Mouse (Mus musculus): ENCODE data around the gene Stat5b.
"Not testable (repeated sequence)": the region's sequence is repeated elsewhere in the genome, so short reads cannot be mapped to it uniquely, and the experiment has no call there.

The Stat5b gene

DNA sequence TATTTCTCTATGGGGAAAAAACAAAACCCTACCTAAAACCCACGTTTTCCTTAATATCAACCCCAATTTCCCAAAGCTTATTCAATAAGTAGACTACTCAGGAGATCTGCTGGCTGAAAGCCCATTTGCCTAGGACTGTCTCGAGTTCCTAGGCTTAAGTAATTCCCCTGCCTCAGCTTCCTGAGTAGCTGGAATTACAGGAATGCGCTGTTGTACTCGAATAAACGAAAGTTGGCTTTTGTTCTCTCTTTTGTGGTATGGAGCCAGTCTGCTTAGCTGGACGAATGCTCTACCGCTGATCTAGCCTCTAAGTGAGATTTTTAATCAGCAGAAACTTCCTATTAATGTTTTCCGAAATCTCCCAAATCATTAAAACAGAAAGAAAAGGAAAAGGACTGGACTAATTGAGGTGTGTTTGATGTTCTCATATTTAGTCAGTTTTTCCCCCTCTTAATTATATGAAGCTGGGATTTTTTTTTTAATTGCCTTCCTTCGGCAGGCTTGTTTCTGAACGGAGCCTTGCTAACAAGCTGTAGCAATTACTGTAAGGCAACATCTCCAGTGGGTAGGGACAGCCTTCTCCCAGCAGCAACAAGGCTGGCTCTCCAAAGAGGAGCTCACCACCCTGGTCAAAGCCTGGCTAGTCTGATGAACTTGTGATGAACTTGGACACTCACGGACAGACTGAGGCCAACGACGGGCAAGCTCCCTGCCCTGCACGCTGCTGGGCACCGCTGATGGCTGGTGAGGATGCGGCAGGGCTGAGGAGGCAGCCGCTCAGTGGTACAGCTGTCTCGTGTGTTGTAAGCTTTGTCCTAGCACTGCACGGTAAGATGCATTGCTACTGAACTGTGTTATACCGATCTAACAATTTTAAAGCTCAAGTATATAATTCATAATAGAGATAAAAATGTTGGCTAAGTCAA lies 43.9 kb downstream of the Stat5b start:
- DNase-seq, result no peak

DNA sequence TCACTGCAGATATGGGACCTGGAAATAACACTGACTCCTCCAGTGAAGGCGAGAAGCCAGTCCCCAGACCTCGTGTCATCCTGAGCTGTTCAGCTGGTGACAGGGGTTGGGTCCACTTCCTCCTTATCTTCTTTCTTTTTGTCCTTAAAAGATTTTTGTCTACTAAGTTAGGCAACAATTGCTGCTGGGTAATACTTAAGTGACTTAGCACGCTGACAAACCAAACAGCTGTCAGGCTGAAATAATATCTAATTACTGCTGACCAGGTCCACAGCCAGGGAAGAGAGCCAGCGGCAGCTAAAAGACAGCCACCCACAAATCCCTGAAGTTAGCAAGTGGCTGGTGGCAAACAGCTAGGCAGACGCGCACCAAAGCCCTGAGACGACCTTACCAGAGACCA lies 45.0 kb downstream of the Stat5b start:
- no peak for DNase-seq

DNA sequence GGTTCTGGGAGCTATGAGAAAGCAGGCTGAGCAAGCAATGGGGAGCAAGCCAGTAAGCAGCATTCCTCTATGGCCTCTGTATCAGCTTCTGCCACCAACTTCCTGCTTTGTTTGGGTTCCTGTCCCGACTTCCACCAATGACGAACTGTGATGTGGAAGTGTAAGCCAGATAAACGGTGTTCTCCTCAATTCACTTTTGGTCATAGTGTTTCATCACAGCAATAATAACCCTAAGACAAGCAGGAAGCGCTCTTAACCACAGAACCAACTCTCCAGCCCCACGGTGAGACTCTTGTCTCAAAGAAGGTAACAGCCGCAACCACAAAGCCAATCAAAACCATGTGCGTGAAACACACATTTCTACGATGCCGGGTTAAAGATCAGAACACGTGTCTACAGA lies 46.1 kb downstream of the Stat5b start:
- no peak for DNase-seq

DNA sequence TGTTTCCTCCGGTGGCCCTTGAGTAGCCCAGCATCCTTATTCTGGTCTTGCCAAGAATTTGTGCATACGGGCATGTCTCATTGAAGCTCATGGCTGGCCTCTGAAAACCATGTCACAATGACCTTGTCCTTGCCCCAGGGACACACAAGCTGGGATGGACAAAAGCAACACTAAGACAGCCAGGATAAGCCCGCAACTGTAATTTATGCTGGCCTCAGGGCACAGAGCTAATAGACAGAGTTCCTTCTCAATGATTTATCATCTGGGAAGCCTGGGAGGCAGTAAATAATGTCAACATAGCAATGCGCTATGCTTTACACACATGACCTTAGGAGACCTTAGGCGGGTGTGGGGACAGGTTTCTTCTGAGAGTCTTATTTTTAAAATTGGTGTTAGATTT lies 51.1 kb downstream of the Stat5b start:
- no peak for DNase-seq

DNA sequence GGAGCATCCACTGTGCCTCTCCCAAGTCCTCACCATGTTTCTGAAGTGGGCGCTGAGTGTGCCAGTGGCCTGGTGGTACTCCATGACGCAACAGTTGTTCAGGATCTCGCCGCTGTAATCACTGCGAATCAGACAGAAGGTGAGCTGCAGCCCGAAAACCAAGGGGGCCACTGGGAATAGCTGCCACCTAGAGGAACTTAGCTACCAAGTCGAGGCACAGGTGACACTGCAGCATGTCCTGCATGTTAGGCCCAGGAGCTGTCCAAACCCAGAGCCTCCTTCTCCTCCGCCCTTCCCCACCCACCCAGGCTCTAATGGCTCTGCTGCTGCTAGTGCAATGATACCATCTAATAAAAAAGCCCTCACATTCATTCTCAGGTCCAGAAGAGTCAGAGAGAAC lies 53.9 kb downstream of the Stat5b start:
- no peak for DNase-seq

DNA sequence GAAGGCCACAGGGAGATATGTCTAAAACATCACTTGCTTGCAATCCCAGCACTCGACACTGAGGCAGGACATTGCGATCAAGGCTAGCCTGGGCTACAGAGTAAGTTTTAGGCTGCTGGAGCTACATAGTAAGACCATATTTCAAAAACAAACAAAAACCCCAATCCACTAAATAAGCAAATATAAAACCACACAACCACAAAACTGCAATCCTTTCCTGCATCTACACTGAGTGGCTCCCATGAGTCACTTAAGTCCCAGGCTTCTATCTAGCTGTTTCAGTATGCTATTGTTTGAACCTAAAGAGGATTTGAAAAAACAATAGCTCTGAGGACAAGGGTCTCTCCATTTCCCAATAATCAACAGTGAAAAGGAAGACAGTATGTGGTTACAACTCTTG lies 55.1 kb downstream of the Stat5b start:
- DNase-seq, result no peak

DNA sequence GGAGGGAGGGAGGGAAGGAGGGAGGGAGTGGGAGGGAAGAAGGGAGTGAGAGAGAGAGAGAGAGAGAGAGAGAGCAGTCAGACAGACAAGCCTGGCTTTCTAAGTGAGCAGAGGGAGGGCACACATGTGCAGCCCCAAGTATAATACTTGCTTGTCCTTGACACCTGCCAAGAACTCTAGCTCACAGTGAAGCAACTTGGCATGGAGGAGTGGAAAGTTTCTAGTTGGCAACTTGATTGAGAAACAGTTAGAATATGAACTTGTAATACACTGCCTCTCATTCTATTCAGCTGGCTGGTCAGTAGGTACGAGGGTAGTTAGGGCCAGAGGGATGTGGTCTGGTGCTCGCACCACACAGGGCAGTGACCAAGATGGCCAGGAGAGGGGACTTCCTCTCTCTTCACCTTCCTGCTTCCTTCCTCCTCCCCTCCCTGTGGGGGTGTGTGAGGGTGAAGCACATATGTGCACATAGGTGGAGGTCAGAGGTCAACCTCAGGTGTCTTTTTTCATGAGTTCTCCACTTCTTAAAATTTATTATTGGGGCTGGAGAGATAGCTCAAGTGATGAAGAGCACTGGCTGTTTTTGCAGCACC lies 59.0 kb downstream of the Stat5b start:
- no peak for DNase-seq

DNA sequence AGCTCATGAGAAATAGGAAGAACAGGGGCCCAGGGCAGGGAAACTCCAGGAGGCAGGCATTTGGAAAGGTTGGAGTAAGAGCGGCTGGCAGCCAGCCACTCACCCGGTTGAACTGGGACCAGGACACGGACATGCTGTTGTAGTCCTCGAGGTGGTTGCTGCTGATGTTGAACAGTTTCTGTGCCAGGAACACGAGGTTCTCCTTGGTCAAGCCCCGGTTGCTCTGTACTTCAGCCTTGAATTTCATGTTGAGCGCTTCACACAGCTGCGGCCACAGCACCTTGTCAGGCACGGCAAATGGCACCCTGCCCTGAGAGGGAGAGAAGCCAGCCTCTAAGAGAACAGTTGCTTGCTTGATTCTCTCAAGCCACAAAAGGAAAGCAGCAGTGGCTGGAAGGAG lies 59.9 kb downstream of the Stat5b start:
- DNase-seq, result not testable (repeated sequence)

DNA sequence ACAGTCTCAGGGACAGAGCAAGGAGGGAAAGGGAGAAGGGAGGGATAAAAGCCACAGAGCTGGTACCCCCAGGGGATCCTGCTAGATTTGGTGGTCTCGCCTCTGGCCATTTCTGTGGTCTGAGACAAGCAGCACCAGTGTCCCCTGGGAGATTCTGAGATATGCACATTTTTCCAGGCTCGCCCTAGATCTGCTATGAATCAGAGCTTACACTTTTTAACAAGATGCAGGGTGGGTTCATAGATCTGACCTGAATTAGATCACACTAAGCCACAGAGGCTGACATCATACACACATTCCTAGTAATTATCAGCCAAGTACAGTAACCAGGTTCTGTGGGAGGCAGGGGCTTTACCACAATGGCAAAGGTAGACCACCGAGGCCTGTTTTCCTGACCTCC lies 60.8 kb downstream of the Stat5b start:
- no peak for DNase-seq

DNA sequence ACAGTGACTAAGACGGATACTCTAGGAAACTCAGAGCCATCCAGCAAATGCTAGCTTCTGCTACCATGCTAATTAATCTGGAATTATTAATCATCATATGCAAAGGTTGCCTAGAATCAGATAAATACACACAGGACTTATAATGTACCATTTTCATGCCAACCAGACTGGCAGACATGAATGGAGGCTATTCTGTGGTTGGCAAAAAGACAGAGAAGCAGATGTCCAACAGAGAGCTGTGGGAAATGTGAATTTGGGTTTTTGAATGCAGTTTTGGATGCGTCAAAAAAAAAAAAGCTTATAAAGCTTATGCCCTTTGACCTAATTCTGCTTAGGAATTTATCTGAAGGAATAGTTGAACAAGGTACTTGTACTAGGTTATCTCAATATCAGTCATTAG lies 64.8 kb downstream of the Stat5b start:
- no peak for DNase-seq

DNA sequence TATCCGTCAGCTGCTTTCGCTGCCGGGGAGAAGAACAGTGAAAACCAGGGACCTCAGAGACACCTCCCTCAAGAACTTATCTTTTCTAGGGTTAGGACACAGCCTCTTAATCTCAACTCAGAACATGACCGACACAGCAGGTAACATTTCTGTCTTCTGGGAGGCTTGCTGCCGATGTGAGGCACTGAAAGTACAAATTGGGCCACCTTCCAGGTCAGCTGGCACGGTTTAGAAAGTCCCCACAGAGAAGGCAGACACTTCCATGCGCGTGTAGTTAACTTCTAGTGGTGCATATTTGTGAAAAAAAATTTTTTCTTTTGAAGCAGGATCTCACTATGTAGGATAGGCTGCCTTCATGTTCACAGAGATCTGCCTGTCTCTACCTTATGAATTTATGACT lies 66.2 kb downstream of the Stat5b start:
- DNase-seq, result no peak

DNA sequence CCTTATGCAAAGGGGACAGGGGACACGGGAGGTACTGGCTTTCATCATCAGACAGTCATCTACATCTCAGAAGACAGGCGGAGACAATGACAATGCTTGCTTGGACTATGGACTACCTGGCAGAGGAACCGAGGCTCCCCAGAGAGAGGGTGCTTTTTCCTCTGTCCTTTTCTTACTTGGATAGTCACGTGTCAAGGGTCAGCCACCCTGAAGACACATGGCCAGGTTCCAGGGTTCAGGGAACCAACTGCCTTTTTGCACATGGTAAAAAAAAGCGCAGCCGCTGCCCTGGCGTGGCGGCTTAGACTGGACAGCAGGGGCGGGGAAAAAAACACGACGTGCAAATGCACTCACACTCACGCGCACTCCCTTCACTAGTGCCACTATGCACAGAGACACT lies 68.0 kb downstream of the Stat5b start:
- no peak for DNase-seq

DNA sequence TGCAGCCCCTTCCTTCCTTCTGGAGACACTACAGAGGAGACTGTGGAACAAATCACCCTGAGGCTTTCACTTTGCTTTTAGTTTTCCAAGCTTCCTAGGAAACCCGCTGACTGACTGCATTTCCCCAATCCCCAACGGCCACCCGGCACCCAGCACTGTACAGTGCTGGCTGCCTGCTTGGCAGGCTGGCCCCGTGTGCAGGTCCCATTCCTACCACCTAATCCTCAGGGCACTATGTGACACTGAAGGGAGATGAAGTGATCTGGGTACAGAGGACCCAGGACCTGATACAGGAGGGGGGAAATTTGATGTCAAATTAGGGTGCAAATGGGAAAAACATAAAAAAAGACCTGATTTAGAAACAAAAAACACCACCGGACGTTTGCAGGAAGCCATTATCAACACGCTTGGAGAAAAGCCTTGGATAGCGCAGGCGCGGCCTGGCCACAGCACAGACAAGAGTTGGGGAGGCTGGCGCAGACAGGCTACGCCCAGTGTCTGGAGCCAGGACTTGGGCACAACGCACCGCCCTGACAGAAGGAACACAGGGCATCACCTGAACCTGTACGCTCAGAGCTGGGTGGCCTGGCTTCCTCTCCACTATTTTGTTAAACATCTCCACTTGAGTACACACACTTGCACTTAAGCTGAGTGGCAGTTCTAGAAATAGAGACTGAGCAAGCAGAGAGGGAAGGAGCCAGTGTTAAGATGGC lies 68.6 kb downstream of the Stat5b start:
- no peak for DNase-seq

DNA sequence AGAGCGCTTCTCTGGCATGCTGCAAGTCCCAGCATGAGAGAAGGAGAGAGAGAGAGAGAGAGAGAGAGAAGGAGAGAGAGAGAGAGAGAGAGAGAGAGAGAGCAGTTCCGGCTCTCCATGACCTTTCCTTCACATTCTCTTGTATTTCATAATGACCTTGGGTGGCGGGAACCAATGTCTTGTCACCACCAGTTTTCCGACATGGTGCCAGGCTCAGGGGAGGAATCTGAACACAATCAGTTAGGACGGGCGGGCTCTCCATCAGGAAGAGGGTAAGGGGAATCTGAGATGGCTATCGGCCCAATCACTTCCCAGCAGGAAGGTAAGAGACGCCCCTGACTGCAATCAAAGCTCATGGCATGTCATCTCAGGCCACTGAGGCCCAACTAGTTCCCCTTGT lies 70.3 kb downstream of the Stat5b start:
- DNase-seq, result no peak

DNA sequence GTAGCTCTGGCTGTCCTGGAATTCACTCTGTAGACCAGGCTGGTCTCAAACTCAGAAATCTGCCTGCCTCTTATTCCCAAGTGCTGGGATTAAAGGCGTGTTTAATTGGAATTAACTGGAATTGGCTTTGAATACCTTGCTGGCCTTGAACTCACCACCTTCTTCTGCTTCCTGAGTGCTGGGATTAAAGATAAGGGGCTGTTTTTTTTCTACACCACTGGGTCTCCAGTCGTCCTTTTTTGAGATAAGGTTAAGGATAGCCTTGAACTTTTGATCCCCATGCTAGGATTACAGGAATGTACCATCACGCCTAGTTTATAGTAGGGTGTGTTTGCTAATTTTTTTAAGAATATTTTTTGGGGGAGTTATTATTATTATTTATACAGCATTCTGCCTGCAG lies 72.5 kb downstream of the Stat5b start:
- DNase-seq, result no peak

DNA sequence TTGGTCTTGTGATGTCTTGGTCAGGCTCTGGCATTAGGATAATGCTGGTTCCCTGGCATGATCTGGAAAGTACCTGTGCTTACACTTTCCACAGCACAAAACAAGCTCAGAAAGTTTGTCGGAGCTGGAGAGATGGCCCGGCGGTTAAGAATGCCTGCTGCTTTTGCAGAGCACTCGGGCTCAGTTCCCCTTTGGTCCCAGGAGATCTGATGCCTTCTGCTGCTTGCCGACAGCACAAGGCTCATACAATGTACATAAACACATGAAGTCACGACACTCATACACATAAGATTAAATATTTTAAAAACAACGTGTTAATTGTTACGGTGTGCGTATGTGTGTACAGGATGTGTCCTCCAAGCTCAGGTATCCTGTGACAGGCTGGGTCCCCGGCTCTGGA lies 74.6 kb downstream of the Stat5b start:
- no peak for DNase-seq

DNA sequence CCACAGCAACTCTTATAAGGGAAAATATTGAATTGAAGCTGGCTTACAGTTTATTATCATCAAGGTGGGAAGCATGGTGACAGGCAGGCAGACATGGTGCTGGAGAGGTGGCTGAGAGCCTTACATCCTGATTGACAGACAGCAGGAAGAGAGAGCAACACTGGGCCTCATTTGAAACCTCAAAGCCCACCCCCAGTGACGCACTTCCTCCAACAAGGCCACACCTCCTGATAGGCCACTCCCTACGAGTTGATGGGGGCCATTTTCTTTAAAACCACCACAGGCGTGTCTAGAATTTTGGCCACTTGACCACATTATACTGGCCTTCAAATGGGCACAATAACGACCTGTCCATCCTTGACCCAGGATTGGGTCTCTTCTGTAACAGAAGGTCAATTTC lies 76.3 kb downstream of the Stat5b start:
- DNase-seq, result no peak

DNA sequence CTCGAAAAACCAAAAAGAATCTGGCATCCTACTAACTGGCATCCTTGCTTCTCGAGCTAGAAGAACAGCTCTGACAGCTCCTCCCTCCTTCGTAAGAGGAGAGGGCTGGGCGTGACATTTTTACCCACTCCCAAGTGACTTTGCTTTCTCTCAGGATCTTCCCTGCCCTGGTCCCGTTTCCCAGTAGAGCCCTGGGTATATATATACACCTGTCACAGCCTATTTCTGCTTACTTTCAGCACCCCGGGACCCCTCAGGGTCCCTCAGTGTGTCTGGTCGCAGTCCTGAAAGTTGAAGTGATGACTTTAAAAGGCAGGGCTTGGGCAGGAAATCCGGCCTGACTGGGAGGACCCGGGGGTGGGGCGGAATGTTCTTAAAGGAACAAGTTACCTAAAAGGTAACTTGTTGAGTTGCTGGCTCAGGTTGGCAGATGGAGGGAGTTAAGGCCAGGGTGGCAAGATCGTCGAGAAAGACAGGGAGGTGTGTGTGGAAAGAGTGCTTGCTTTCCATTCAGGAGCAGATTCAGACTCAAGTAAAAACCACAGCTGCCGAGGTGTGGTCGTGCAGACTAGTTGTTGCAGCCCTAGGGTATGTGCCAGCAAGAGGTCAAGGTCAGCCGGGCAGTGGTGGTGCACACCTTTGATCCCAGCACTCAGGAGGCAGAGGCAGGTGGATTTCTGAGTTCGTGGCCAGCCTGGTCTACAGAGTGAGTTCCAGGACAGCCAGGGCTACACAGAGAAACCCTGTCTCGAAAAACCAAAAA lies 79.7 kb downstream of the Stat5b start, which contains the start of gene Ghdc:
TSS of gene Ghdc (minus strand) at position 312 of the 763 bp plus-strand sequence.
- peak; percentile 87 for DNase-seq

DNA sequence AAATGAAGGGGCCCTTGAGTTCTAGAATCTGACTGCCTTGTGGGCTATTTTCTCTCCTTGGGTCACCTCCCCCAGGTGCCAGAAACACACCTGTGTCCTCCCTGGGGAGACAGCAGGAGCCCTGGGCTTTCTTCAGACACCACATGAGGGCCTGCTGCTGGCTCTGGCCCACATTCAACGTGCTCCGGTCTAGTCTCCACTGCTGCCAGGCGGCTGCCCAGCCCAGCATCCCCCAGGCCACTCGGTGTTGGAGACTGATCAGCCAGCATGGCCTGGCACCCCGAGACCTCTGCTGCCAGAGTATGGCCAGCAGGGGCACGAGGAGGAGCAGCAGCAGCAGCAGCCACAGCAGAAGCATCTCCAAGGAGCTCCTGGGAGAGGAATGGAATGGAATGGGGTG lies 80.5 kb downstream of the Stat5b start:
- DNase-seq, result no peak

DNA sequence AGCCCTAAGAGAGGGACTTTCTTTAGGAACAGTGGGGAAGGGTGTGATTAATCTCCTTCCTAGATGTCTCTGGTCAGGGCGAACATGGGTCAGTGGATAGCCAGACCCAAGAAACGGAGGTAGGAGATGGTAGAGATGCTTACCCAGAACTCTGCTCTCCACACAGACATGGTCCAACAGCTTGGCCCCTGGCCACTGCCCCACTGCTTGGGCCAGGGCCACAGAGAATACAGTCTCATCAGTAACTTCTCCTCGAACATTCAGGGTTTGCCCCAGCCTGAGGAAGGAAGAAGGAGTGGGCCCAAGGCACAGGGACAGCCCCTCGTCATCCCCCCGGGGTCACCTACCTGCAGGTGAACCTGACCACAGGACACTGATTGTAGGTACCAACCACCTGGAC lies 82.7 kb downstream of the Stat5b start:
- no peak for DNase-seq

DNA sequence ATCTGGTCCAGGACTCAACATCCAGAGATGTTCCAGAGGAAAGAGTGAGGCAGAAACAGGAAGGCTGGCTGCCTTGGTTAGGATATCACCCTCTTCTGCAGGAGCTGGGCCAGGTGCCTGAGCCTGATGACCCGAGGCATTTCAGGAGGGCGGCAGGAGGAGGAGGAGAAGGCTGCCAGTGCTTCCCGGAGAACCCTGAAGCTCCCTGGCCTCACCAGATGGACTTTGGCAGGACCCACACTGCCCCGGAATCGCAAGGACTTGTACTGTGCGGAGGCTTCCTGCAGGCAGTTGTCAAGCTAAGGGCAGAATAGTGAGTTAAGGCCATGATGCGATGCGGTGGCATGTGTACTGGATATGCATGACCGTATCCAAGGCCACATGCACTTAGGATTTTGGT lies 83.8 kb downstream of the Stat5b start:
- DNase-seq, result no peak

DNA sequence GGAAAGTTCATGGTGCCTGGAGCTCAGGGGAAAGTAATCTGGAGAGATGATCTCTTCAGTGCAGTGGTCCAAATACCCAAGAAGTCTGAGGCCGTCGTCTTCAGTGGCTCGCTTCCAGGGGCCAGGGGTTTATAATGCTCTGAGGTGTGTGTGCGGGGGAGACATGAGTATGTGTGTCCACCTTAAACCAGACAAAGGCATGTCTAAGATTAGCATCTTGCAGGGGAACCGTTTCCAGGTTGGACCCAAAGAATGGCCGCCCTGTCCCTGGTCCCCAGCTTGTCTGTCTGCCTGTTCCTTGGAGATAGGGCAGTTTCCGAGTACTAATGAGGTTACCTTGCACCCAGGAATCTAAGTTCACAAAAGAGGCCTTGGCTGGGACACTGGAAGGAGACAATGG lies 87.7 kb downstream of the Stat5b start, which contains the start of gene Hcrt:
TSS of gene Hcrt (minus strand) at position 101 of the 400 bp plus-strand sequence.
- no peak for DNase-seq

DNA sequence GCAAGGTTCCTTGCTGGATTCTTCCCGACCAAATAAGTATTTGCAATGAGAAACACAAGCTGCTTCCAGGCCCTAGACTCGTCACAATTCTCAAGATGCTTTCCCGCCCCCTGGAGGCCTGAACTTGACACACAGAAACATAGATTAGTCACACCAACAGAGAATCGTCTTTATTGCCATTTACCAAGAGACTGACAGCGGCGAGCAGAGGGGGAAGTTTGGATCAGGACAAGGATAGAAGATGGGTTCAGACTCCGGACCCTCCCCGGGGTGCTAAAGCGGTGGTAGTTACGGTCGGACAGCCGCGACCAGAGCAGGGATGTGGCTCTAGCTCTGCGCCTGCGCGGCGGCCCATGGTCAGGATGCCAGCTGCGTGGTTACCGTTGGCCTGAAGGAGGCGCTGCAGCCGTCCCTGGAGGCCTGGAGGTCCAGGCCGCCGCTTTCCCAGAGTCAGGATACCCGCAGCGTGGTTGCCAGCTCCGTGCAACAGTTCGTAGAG lies 88.9 kb downstream of the Stat5b start:
- DNase-seq, result peak; percentile 79

Measured in thymus, postnatal 14 days (tissue).